In the genomic region with DNA sequence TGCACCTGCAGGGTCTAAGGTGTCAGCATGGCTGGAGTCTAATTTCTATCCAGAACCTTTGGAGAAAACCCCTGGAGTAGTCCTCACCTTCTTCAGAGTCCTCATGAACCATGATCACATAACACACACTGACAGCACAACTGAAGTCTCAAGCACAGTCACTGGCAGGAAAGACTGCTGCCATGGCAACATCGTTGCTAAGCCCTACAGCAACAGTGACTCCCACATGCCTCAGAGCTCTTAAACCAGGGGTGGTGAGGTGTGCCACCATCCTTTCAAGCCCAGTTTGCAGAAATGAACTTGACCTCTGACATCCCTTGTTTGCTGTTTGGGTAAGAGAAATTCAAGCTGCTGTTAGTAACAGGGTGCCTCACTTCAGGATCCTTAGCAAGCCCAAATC, we compare ENCODE assay signal across 8 mouse cellular contexts. TPM values are rescaled to one million over a fixed set of nuclear protein-coding genes. Genes with fewer than 3 reads are reported as not detected.
A peak's percentile ranks its signal among the peaks of the same experiment; 100 is the strongest.
DNase-seq lines count a peak whose midpoint lies in the region; ATAC-seq lines count a peak whose summit lies in the region.

No protein-coding gene starts in this region.

- no peak overlapping the region for H3K4me2 ChIP-seq in midbrain, embryonic 11.5 days

- H3K36me3 ChIP-seq in midbrain, embryonic 11.5 days (ENCODE audit: control insufficient read depth, insufficient read depth, low read length): no peaks in the 10 kb centered on the region
- no peaks in the 10 kb centered on the region for H3K36me3 ChIP-seq in midbrain, embryonic 10.5 days

- peak; percentile 23 for DNase-seq in adrenal gland, postnatal 10 days
- no peak for DNase-seq in adrenal gland, adult 18-20 months (ENCODE audit: low spot score in 2 of 2)
- DNase-seq in midbrain, embryonic 11.5 days (ENCODE audit: low spot score, missing footprints): no peak
- DNase-seq in midbrain, embryonic 10.5 days (ENCODE audit: low spot score): no peak
- peak; percentile 47 to 52 for DNase-seq in left cerebral cortex, adult 18-20 months (ENCODE audit: low spot score in 2 of 2)
- peak; percentile 62 to 69 for DNase-seq in right cerebral cortex, postnatal 36 days (ENCODE audit: low spot score in 2 of 2)
- no peak for DNase-seq in Muller cell, postnatal 12 days (ENCODE audit: inconsistent ontology term)
- no peak for DNase-seq in adipocyte (ENCODE audit: low spot score)

- WGBS in midbrain, embryonic 11.5 days: 50% methylated on average over 1 of the region's 1 CpGs
- 53% methylated on average over 1 of the region's 1 CpGs for WGBS in midbrain, embryonic 10.5 days

- H3K4me1 ChIP-seq in midbrain, embryonic 11.5 days (ENCODE audit: control insufficient read depth, insufficient read depth, low read length): peaks cover 3% of the 10 kb centered on the region; the same call in 1 of the 2 replicates
- peaks cover 13% of the 10 kb centered on the region for H3K4me1 ChIP-seq in midbrain, embryonic 10.5 days

- no peaks in the 10 kb centered on the region for H3K27me3 ChIP-seq in midbrain, embryonic 11.5 days (ENCODE audit: control insufficient read depth, insufficient read depth, low read length)
- no peaks in the 10 kb centered on the region; the same call in 1 of the 2 replicates for H3K27me3 ChIP-seq in midbrain, embryonic 10.5 days (ENCODE audit: low read depth, poor library complexity, severe bottlenecking)

- H3K9me3 ChIP-seq in midbrain, embryonic 11.5 days (ENCODE audit: control insufficient read depth, low read length): no peaks in the 10 kb centered on the region
- no peaks in the 10 kb centered on the region for H3K9me3 ChIP-seq in midbrain, embryonic 10.5 days (replicated peaks)

- no peak overlapping the region for H3K9ac ChIP-seq in midbrain, embryonic 11.5 days (ENCODE audit: low read length)

- peak; percentile 65 for ATAC-seq in midbrain, embryonic 11.5 days (ENCODE audit: low FRiP score)

- no peak overlapping the region for H3K27ac ChIP-seq in midbrain, embryonic 11.5 days (ENCODE audit: low read depth, low read length)
- no peak overlapping the region for H3K27ac ChIP-seq in midbrain, embryonic 10.5 days (replicated peaks)

- no peak overlapping the region for H3K4me3 ChIP-seq in midbrain, embryonic 11.5 days (ENCODE audit: low read depth, low read length)
- H3K4me3 ChIP-seq in midbrain, embryonic 10.5 days: no peak overlapping the region

RNA-seq across cellular contexts. Expression of gene Cdca7l, which starts 42.4 kb away (rescaled TPM):
- 10 to 100 TPM in 1 of 2 experiments, 1 to 10 TPM in 1; 7.7 to 13.2 TPM for total RNA-seq in adrenal gland, postnatal 10 days (2021)
- 1 to 10 TPM; 1.7 to 2.0 TPM for total RNA-seq in adrenal gland, adult 18-20 months (2021)
- 41.2 and 45.2 TPM in 2 replicates for polyA plus RNA-seq in midbrain, embryonic 11.5 days (2014; fragmentation: Nextera tagmentation; extraction: Ambion mirVana)
- polyA plus RNA-seq in midbrain, embryonic 10.5 days (2016; fragmentation: Nextera tagmentation; extraction: Ambion mirVana): 46.2 and 55.8 TPM in 2 replicates
- under 1 TPM; 0.35 to 0.37 TPM for total RNA-seq in left cerebral cortex, adult 18-20 months (2021)

Comparison
In these comparisons a context has a peak if more than half of its experiments do, and no peak if none do; other contexts are left out.
1. DNase-seq: peak in adrenal gland, postnatal 10 days (single experiment), left cerebral cortex, adult 18-20 months (2 of 2) and right cerebral cortex, postnatal 36 days (2 of 2); none in adrenal gland, adult 18-20 months (0 of 2), midbrain, embryonic 11.5 days (single experiment), midbrain, embryonic 10.5 days (single experiment), Muller cell, postnatal 12 days (single experiment) and adipocyte (single experiment).